Mouse (Mus musculus) inflammation-experienced regulatory T-cells, adult 16 weeks (primary cell): ENCODE results near the gene Col4a2. TPM values are rescaled to one million over a fixed set of nuclear protein-coding genes. Genes with fewer than 3 reads are reported as not detected.

Experiments used
- polyA plus RNA-seq: library from polyadenylated mRNA; unstranded; fragments of 100-300 nt; shearing (Covaris generic); gene quantifications from one replicate; pipeline ENCODE4 v1.2.1, GENCODE M21; 2017

Gene Col4a2
- polyA plus RNA-seq = 0.13 TPM

GRCm38 (mm10) chr8:11312349-11313175 lies at the start of gene Col4a2, which contains the start of gene Col4a1:
Gene Col4a2 (plus strand): TSS chr8:11312805.
Gene Col4a1 (minus strand): TSS chr8:11312826.

GRCm38 (mm10) chr8:11477811-11478761 lies 165.5 kb downstream of the Col4a2 start, which contains the start of gene Rab20:
Gene Rab20 (minus strand): TSS chr8:11478710.

GRCm38 (mm10) chr8:11497017-11497990 lies 184.7 kb downstream of the Col4a2 start, which contains the start of gene Naxd:
Gene Naxd (plus strand): TSS chr8:11497506.

Other genes with a start within 250 kb of the Col4a2 start
- gene Col4a1, start within 50 bp of the Col4a2 start, polyA plus RNA-seq = 0.56 TPM
- 16.9 TPM for gene Rab20, start 165.9 kb downstream of the Col4a2 start, polyA plus RNA-seq
- 79.2 TPM for gene Naxd, start 184.7 kb downstream of the Col4a2 start, polyA plus RNA-seq
- gene Cars2, start 238.0 kb downstream of the Col4a2 start, polyA plus RNA-seq = 20.8 TPM
- gene Ing1, start 242.8 kb downstream of the Col4a2 start, polyA plus RNA-seq = 54.6 TPM